Mouse (Mus musculus) neural tube, embryonic 14.5 days (tissue): ENCODE measurements around the gene Lrrc59. TPM values are rescaled to one million over a fixed set of nuclear protein-coding genes. Genes with fewer than 3 reads are reported as not detected.

ENCODE experiments used
- ATAC-seq: fragments of 200-750 bp; cut with Nextera tagmentation; 2 replicates; pipeline ENCODE4 v1.8.0; 2017; ENCODE audit warnings: low read depth, mild to moderate bottlenecking, moderate TSS enrichment, moderate library complexity
- H3K27ac ChIP-seq: fragments of 300-500 bp; sonication (generic); 2 replicates; pipeline ENCODE4 v1.5.1; 2014; ENCODE audit warnings: low read depth, mild to moderate bottlenecking, control low read depth, low read length, moderate library complexity, mixed read lengths
- H3K27me3 ChIP-seq: fragments of 300-500 bp; sonication (generic); 2 replicates; pipeline ENCODE4 v1.6.1; 2014; ENCODE audit warnings: low read length; ENCODE audit not compliant: control insufficient read depth, insufficient read depth
- H3K36me3 ChIP-seq: fragments of 300-500 bp; sonication (generic); 2 replicates; pipeline ENCODE4 v1.6.1; 2014; ENCODE audit warnings: low read length, mixed read lengths; ENCODE audit not compliant: control insufficient read depth, insufficient read depth
- H3K4me1 ChIP-seq: fragments of 300-500 bp; sonication (generic); 2 replicates; pipeline ENCODE4 v1.6.1; 2014; ENCODE audit warnings: low read length; ENCODE audit not compliant: control insufficient read depth, insufficient read depth
- H3K4me2 ChIP-seq: fragments of 300-500 bp; sonication (generic); 2 replicates; pipeline ENCODE4 v1.6.1; 2014; ENCODE audit warnings: mild to moderate bottlenecking, low read depth, low read length, control low read depth
- H3K4me3 ChIP-seq: fragments of 300-500 bp; sonication (generic); 2 replicates; pipeline ENCODE4 v1.5.1; 2014; ENCODE audit warnings: low read depth, low read length, control low read depth, mixed read lengths
- H3K9ac ChIP-seq: fragments of 300-500 bp; sonication (generic); replicated peaks from 2 replicates; pipeline ENCODE4 v1.6.1; 2014; ENCODE audit warnings: low read depth, mild to moderate bottlenecking, control low read depth, low read length, mixed read lengths
- H3K9me3 ChIP-seq: fragments of 300-500 bp; sonication (generic); 2 replicates; pipeline ENCODE4 v1.6.1; 2016; ENCODE audit warnings: low read length; ENCODE audit not compliant: control insufficient read depth
- WGBS: fragments of 180-500 bp; shearing (Covaris S2); extraction: QIAGEN DNeasy Blood & Tissue Kit; methylation state at CpG from one replicate; pipeline ENCODE4 v1.1.7; 2014; 5-methylcytosine and 5-hydroxymethylcytosine counted together
- polyA plus RNA-seq: library from polyadenylated mRNA; unstranded; fragments of >200 nt; fragmentation: Nextera tagmentation; extraction: Ambion mirVana; gene quantifications from 2 replicates; pipeline ENCODE4 v1.2.1, GENCODE M21; 2014

Lrrc59 gene
- polyA plus RNA-seq, 1 experiment from 2014 or later: 116 TPM

DNA sequence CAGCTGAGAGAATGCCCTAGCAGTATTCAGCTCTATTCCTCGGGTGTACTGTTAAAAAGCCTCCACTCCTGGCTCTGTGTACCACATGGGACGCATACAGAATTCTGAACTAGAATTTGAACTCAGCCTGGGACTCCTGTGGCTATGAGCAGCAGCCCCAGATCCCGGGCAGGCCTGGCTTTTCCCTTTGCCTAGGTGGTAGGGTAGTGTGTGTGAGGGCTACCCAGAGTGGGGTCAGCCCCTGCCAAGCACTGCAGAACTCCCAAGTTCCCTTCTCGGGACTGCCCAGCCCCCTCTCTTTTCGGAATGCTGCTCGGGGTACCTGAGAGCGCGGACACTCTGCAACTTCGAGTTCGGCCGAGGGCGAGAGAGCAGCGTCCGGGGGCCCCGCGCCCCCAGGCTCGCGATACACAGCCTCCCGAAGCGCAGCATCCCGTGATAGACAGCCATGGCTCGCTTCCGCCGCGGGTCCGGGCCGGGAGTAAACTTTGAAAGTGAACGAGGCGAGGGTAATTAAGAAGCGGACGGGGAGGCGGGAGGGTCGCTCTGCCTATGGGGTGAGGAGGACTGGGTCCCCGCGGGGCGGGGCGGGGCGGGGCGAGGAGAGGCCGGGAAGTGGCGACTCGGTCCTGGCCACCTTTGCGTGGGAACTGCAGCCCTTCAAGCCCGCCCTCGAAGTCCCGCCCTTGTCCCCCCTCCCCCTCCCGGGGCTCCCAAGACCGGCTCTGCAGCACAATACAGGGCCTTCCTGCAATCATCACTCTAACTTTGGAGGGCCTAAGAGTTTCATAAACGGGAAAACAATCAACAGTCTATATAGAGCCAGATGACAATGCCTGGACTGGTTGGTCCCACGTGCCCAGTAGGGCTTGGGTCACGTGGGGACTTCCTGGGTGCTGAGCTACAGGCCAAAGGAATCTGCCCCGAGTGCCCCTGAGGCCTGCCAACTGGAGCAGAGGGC lies 28.0 kb upstream of the Lrrc59 start, which contains the start of gene Acsf2:
Gene Acsf2, minus strand, starts transcription at position 551 of the 961 bp plus-strand sequence.
- Histone ChIP-seq H3K27me3 (no peaks in the 10 kb centered on the region), H3K9ac (peak within 1 kb of the TSS; percentile 37; the same call in 1 of the 2 replicates), H3K36me3 (no peaks in the 10 kb centered on the region), H3K4me1 (0 out of 2 replicates have a peak, but pooled peaks cover 2% of the 10 kb centered on the region), H3K4me2 (peak within 1 kb of the TSS; percentile 59), H3K4me3 (peak within 1 kb of the TSS; percentile 29), H3K27ac (no peak within 1 kb of the TSS), H3K9me3 (no peaks in the 10 kb centered on the region)
- WGBS: 1% methylated on average over 45 of the region's 52 CpGs
- ATAC-seq: peak; percentile 84

DNA sequence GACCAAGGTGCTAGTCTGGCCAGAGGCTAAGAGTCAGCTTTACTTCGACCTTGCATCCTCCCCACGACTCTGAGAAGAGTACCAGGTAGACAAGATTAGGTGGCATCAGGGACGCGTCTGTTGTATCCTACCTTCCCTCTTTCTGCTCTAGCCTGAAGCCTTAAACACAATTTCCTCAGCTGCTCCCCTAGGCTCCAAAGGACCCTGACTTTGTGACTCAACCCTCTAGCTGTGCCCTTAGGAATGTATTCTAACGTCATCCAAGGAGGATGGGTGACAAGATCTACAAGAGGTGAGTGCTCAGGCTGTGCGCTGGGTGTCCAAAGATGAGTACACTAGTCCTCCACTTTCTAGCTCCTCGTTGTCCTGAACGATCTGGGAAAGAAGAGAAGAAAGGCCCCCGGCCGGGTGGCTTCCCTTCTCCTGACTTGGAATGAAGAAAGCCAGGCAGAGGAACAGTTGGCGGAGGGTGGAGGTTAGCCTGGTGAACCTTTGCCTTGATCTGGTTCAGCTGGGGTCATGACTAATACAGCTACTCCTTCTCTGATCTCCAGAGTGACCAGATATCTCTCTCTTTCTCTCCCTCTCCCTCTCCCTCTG lies 27.1 kb upstream of the Lrrc59 start:
- ATAC-seq: no peak
- WGBS: 74% methylated on average over 11 of the region's 11 CpGs
- Histone ChIP-seq H3K4me1 (0 out of 2 replicates have a peak, but pooled peaks cover 2% of the 10 kb centered on the region), H3K9ac (no peak overlapping the region), H3K9me3 (no peaks in the 10 kb centered on the region), H3K27me3 (no peaks in the 10 kb centered on the region), H3K27ac (no peak overlapping the region), H3K4me2 (no peak overlapping the region), H3K36me3 (no peaks in the 10 kb centered on the region), H3K4me3 (no peak overlapping the region)

DNA sequence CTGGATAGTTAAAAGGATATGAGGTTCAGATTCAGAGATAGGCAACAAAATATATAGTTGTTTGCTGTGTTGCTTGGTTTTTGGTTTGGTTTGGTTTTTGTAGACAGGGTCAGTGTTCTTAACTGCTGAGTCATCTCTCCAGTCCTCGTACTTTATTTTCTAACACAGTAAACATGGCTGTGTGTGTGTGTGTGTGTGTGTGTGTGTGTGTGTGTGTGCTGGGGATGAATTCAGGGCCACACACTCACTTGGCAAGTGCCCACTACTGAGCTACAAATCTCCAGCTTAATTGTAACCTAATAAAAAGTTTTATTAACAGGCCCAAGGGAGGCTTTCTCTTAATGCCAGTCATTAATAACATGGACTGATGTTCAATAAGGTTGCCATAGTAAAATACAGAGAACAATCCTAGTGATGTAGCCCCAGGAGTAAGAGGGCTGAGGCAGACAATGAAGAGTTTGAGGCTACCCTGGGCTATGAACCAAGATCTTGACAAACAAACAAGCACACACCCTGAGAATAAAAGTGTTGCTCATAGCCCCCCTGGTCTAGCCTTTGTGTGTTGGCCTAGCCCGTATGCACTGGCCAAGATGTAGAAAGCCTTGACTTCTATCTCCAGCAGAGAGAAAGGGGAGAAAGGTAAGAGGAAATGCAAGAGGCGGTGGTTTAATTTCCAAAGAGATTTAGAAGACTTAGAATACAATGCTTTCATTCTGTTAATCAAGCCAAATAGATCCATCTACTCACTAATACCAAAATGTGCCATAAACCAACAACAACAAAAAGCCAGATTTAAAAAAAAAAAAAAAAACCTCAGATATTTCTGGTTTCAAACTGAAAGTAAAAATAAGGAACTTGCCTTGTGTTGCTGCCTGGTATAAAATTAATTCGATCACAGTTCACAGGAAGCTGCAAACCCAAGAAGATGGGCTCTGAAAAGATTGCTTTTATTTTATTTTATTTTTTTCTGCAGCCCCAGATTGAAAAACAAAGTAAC lies 18.5 kb upstream of the Lrrc59 start:
- Histone ChIP-seq H3K27ac (no peak overlapping the region), H3K9me3 (no peaks in the 10 kb centered on the region), H3K4me1 (no peaks in the 10 kb centered on the region), H3K4me3 (no peak overlapping the region), H3K9ac (no peak overlapping the region), H3K4me2 (no peak overlapping the region), H3K27me3 (no peaks in the 10 kb centered on the region), H3K36me3 (no peaks in the 10 kb centered on the region)
- ATAC-seq: peak; percentile 87
- 51% methylated on average over 4 of the region's 4 CpGs for WGBS

DNA sequence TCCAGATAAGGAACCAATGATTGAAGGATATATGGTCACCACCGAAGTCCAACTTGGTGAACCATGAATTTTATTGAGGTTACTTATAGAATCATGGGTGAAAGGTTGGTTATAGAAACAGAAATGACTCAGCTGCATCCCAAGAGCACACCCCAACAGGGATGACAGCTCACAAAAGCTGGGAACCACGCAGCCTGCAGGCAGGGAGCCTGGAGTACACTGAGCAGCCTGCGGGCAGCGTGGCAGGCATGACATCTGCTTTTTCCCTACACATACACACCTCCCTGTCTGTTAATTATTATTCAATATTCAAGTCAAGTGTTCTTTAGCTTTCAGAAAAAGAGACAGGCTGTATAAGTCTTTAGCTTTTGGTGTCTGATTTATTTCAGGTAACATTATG lies 15.0 kb upstream of the Lrrc59 start:
- WGBS: 67% methylated on average over 4 of the region's 4 CpGs
- no peak for ATAC-seq
- Histone ChIP-seq H3K36me3 (no peaks in the 10 kb centered on the region), H3K9ac (no peak overlapping the region), H3K9me3 (no peaks in the 10 kb centered on the region), H3K27ac (no peak overlapping the region), H3K4me1 (no peaks in the 10 kb centered on the region), H3K27me3 (no peaks in the 10 kb centered on the region), H3K4me2 (no peak overlapping the region), H3K4me3 (no peak overlapping the region)

DNA sequence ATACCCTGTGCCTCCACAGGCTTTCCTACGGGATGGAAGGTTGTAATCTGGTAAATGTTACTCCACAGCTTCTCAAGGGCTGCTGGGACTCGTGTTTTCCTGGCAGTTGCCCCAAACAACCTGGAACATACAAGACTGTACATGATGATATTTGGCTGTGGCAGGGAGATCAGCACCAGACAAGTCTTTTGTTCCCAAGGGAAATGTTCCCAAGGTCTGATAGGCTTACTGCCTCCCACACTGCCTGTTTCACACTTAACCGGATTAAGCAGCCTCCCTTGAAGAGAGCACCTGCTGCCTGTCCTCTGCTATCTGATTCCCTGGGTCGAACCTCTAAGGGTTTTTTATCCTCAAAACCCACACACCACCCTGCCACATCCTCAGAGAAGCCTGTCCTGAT lies 14.1 kb upstream of the Lrrc59 start:
- no peak overlapping the region for H3K4me3 ChIP-seq
- H3K4me2 ChIP-seq: no peak overlapping the region
- H3K27me3 ChIP-seq: no peaks in the 10 kb centered on the region
- no peaks in the 10 kb centered on the region for H3K36me3 ChIP-seq
- WGBS: 47% methylated on average over 4 of the region's 4 CpGs
- ATAC-seq: no peak
- H3K9me3 ChIP-seq: no peaks in the 10 kb centered on the region
- no peak overlapping the region for H3K27ac ChIP-seq
- H3K4me1 ChIP-seq: no peaks in the 10 kb centered on the region
- H3K9ac ChIP-seq: no peak overlapping the region

DNA sequence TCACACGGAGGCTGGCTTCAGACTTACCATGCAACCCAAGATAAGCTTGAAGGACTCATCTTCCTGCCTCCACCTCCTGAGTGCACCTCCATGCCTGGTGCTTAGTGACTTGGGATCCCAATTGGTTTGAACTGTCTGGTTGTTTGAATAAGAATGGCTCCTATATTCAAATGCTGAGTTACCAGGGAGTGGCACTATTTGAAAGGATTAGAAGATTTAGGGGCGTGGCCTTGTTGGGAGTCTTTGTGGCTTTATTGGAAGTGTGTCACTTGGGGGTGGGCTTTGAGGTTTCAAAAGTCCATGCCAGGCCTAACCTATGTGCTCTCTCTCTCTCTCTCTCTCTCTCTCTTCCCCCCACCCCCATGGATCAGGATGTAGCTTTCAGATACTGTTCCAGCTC lies 11.9 kb upstream of the Lrrc59 start:
- ATAC-seq: no peak

DNA sequence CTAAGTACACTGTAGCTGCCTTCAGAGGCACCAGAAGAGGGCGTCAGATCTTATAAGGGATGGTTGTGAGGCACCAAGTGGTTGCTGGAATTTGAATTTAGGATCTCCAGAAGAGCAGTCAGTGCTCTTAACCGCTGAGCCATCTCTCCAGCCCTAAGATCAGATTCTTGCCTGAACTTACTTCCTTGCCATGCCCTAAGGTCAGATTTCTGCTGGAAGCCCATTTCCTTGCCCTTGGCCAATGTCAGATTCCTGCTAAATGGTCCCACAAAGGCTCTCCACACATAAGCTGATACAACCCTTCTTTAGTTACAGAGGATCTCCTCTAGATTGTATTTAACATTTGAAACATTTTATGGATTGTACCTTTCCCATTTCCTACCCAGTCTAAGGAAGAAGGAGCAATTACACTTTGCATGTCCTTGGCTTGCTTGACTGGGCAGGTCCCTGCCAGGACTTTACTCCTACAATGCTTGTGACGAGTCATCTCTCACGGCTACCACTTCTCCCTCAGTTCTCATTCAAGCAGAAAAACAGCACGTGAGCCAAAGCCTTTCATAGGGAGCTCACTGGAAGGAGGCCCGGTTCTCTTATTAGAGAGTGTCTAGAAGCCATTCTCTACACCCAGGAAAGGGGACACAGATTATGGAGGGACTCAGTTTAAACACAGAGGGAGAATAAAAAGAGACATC lies 8.7 kb upstream of the Lrrc59 start:
- H3K36me3 ChIP-seq: no peaks in the 10 kb centered on the region
- H3K27me3 ChIP-seq: no peaks in the 10 kb centered on the region
- H3K4me1 ChIP-seq: no peaks in the 10 kb centered on the region
- H3K9ac ChIP-seq: no peak overlapping the region
- H3K27ac ChIP-seq: no peak overlapping the region
- WGBS: 59% methylated on average over 6 of the region's 6 CpGs
- ATAC-seq: no peak
- no peak overlapping the region for H3K4me2 ChIP-seq
- H3K4me3 ChIP-seq: no peak overlapping the region
- H3K9me3 ChIP-seq: no peaks in the 10 kb centered on the region

More for the DNA sequence above, 11.9 kb upstream of the Lrrc59 start:
- no peak overlapping the region for H3K4me3 ChIP-seq
- H3K36me3 ChIP-seq: no peaks in the 10 kb centered on the region
- no peaks in the 10 kb centered on the region for H3K4me1 ChIP-seq
- no peaks in the 10 kb centered on the region for H3K27me3 ChIP-seq
- no peaks in the 10 kb centered on the region for H3K9me3 ChIP-seq
- no peak overlapping the region for H3K9ac ChIP-seq
- WGBS: 93% methylated on average over 2 of the region's 2 CpGs
- H3K27ac ChIP-seq: no peak overlapping the region
- no peak overlapping the region for H3K4me2 ChIP-seq

DNA sequence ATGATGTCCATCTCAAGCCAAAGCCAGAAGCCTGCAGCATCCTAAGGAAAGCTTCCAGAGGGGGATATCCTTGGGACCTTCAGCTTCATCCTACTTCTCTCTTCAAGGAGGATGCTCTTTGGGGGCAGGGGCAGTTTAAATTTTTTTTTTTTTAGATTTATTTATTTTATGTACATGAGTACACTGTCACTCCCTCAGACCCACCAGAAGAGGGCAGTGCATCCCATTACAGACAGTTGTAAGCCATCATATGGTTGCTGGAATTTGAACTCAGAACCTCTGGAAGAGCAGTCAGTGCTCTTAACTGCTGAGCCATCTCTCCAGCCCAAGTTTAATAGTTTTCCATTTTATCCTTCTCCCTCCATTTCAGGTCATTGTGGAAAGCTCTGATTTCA lies 8.1 kb upstream of the Lrrc59 start:
- no peak overlapping the region for H3K27ac ChIP-seq
- H3K9ac ChIP-seq: no peak overlapping the region
- no peak overlapping the region for H3K4me2 ChIP-seq
- no peak for ATAC-seq
- no peaks in the 10 kb centered on the region for H3K9me3 ChIP-seq
- H3K4me1 ChIP-seq: no peaks in the 10 kb centered on the region
- H3K36me3 ChIP-seq: no peaks in the 10 kb centered on the region
- no peak overlapping the region for H3K4me3 ChIP-seq
- H3K27me3 ChIP-seq: no peaks in the 10 kb centered on the region
